Mouse (Mus musculus): ENCODE measurements around the gene Srsf2. TPM values are rescaled to one million over a fixed set of nuclear protein-coding genes. Genes with fewer than 3 reads are reported as not detected.
"Not testable (repeated sequence)": the region's sequence is repeated elsewhere in the genome, so short reads cannot be mapped to it uniquely, and the experiment has no call there.

Srsf2 gene
- total RNA-seq, 2 experiments from 2014 or later: 59.8 to 80.2 TPM

GRCm38 (mm10) chr11:116837441-116837840 is 15.5 kb downstream of the Srsf2 start:
- DNase-seq: no peak
- intact Hi-C loops (cut with DNase I): no loop called here

- no peak for DNase-seq
- intact Hi-C loops (cut with DNase I): no loop called here
Measured at GRCm38 (mm10) chr11:116836283-116836682, 16.6 kb downstream of the Srsf2 start.

- no peak for DNase-seq
- intact Hi-C loops (cut with DNase I): no loop called here
Measured at GRCm38 (mm10) chr11:116834954-116835353, 17.9 kb downstream of the Srsf2 start.

GRCm38 (mm10) chr11:116832172-116832685 is 20.7 kb downstream of the Srsf2 start:
- peak in 1 of 2 experiments; percentile 1 for DNase-seq
- intact Hi-C loops (cut with DNase I): no loop called here

GRCm38 (mm10) chr11:116827534-116828165 is 25.2 kb downstream of the Srsf2 start, which contains the start of gene Mxra7:
Gene Mxra7, minus strand, starts transcription at chr11:116828046.
- peak; percentile 87 to 88 for DNase-seq
- intact Hi-C loops (cut with DNase I): no loop called here

GRCm38 (mm10) chr11:116826550-116827504 is 26.1 kb downstream of the Srsf2 start:
- intact Hi-C loops (cut with DNase I): no loop called here
- DNase-seq: no peak

- intact Hi-C loops (cut with DNase I): no loop called here
- no peak for DNase-seq
Measured at GRCm38 (mm10) chr11:116825230-116825629, 27.7 kb downstream of the Srsf2 start.

- DNase-seq; intact Hi-C loops (cut with DNase I): not testable (repeated sequence)
Measured at GRCm38 (mm10) chr11:116823885-116824284, 29.0 kb downstream of the Srsf2 start.

- DNase-seq: no peak
- intact Hi-C loops (cut with DNase I): no loop called here
Measured at GRCm38 (mm10) chr11:116823255-116823654, 29.6 kb downstream of the Srsf2 start.

- DNase-seq: no peak
- intact Hi-C loops (cut with DNase I): no loop called here
Measured at GRCm38 (mm10) chr11:116822626-116823025, 30.3 kb downstream of the Srsf2 start.

GRCm38 (mm10) chr11:116822215-116822614 is 30.7 kb downstream of the Srsf2 start:
- intact Hi-C loops (cut with DNase I): no loop called here
- DNase-seq: no peak

- no peak for DNase-seq
- intact Hi-C loops (cut with DNase I): no loop called here
Measured at GRCm38 (mm10) chr11:116821057-116821940, 31.6 kb downstream of the Srsf2 start.

- intact Hi-C loops (cut with DNase I): no loop called here
- peak in 1 of 2 experiments; percentile 48 for DNase-seq
Measured at GRCm38 (mm10) chr11:116819932-116820593, 32.8 kb downstream of the Srsf2 start.

- intact Hi-C loops (cut with DNase I): no loop called here
- DNase-seq: no peak
Measured at GRCm38 (mm10) chr11:116818722-116819121, 34.2 kb downstream of the Srsf2 start.

- intact Hi-C loops (cut with DNase I): no loop called here
- DNase-seq: no peak
Measured at GRCm38 (mm10) chr11:116817567-116817966, 35.3 kb downstream of the Srsf2 start.

GRCm38 (mm10) chr11:116816769-116817168 is 36.1 kb downstream of the Srsf2 start:
- peak in 1 of 2 experiments; percentile 65 for DNase-seq
- intact Hi-C loops (cut with DNase I): no loop called here

GRCm38 (mm10) chr11:116814884-116815415 is 37.9 kb downstream of the Srsf2 start:
- no peak for DNase-seq
- intact Hi-C loops (cut with DNase I): loop anchor here (5.0 kb wide), 1 partner anchor 228 kb away; the partner anchor contains the start of gene Aanat

GRCm38 (mm10) chr11:116814076-116814883 is 38.6 kb downstream of the Srsf2 start:
- peak; percentile 69 to 70 for DNase-seq
- intact Hi-C loops (cut with DNase I): loop anchor here (5.0 kb wide), 1 partner anchor 227 kb away; the partner anchor contains the start of gene Aanat

All from gastrocnemius, postnatal 36 days (tissue).